Mouse (Mus musculus) thymus, adult 2 months (tissue): ENCODE data around the gene Larp6. TPM values are rescaled to one million over a fixed set of nuclear protein-coding genes. Genes with fewer than 3 reads are reported as not detected.
A peak's percentile ranks its signal among the peaks of the same experiment; 100 is the strongest.

Source experiments
- DNase-seq: peaks from one replicate; pipeline ENCODE4 v3.0.0; 2021
- H3K27ac ChIP-seq: fragments of 200-500 bp; 2 replicates; pipeline ENCODE4 v1.5.1; 2012; ENCODE audit warnings: low read length, control low read depth; ENCODE audit not compliant: control insufficient read depth, insufficient read depth
- H3K27me3 ChIP-seq: fragments of 200-500 bp; 2 replicates; pipeline ENCODE4 v1.6.1; 2012; ENCODE audit warnings: mild to moderate bottlenecking, low read length, moderate library complexity, mixed read lengths; ENCODE audit not compliant: control insufficient read depth, insufficient read depth
- H3K36me3 ChIP-seq: fragments of 200-500 bp; 2 replicates; pipeline ENCODE4 v1.6.1; 2012; ENCODE audit warnings: mild to moderate bottlenecking, low read length, moderate library complexity; ENCODE audit not compliant: control insufficient read depth, insufficient read depth
- H3K4me1 ChIP-seq: fragments of 200-500 bp; replicated peaks from 2 replicates; pipeline ENCODE4 v1.6.1; 2012; ENCODE audit warnings: low read length; ENCODE audit not compliant: control insufficient read depth, insufficient read depth
- H3K4me3 ChIP-seq: fragments of 200-500 bp; 2 replicates; pipeline ENCODE4 v1.5.1; 2012; ENCODE audit warnings: mild to moderate bottlenecking, low read length, control low read depth, moderate library complexity; ENCODE audit not compliant: control insufficient read depth, insufficient read depth
- CTCF ChIP-seq: fragments of 200-500 bp; IDR thresholded peaks from 2 replicates; pipeline ENCODE4 v1.5.1; 2012; ENCODE audit warnings: mild to moderate bottlenecking, control low read depth, low read length, moderate library complexity, borderline replicate concordance; ENCODE audit not compliant: control insufficient read depth, poor library complexity, insufficient read depth; ENCODE audit errors: extremely low read depth
- POLR2A ChIP-seq: fragments of 200-500 bp; IDR thresholded peaks from 2 replicates; pipeline ENCODE4 v1.6.1; 2012; ENCODE audit warnings: mild to moderate bottlenecking, low read length, control low read depth, moderate library complexity; ENCODE audit not compliant: control insufficient read depth, poor library complexity, insufficient read depth; ENCODE audit errors: extremely low read depth
- WGBS: fragments of 180-500 bp; shearing (Covaris S2); methylation state at CpG from one replicate; pipeline ENCODE4 v1.1.7; 2018; 5-methylcytosine and 5-hydroxymethylcytosine counted together
- polyA plus RNA-seq: library from polyadenylated mRNA; depleted of rRNA; stranded (reverse); fragments of >200 nt; gene quantifications from 2 replicates; pipeline ENCODE4 v1.2.3, GENCODE M21; 2012

Gene Larp6
- polyA plus RNA-seq, 1 experiment, result 1.4 TPM

- WGBS, result 34% methylated on average over 6 of the region's 6 CpGs
- Histone ChIP-seq H3K27ac (no peak overlapping the region), H3K27me3 (no peaks in the 10 kb centered on the region), H3K36me3 (no peaks in the 10 kb centered on the region), H3K4me1 (0 out of 2 replicates have a peak, but pooled peaks cover 2% of the 10 kb centered on the region), H3K4me3 (no peak overlapping the region)
- peak; percentile 74 for DNase-seq
- no peak for TF ChIP-seq POLR2A
- no peak for TF ChIP-seq CTCF
These were observed 43.5 kb downstream of the Larp6 start for GRCm38 (mm10) chr9:60756258-60756657.

- Histone ChIP-seq H3K27me3 (no peaks in the 10 kb centered on the region), H3K4me1 (0 out of 2 replicates have a peak, but pooled peaks cover 2% of the 10 kb centered on the region), H3K4me3 (no peak overlapping the region), H3K27ac (no peak overlapping the region), H3K36me3 (no peaks in the 10 kb centered on the region)
- TF ChIP-seq POLR2A (no peak), CTCF (no peak)
- no peak for DNase-seq
- 85% methylated on average over 15 of the region's 15 CpGs for WGBS
These were observed 44.3 kb downstream of the Larp6 start for GRCm38 (mm10) chr9:60756866-60757740.

GRCm38 (mm10) chr9:60757817-60758216 lies 45.0 kb downstream of the Larp6 start:
- no peak for DNase-seq
- no peak overlapping the region for H3K27ac ChIP-seq
- H3K4me1 ChIP-seq, result 0 out of 2 replicates have a peak, but pooled peaks cover 2% of the 10 kb centered on the region
- WGBS, result 54% methylated on average over 5 of the region's 5 CpGs
- no peaks in the 10 kb centered on the region for H3K36me3 ChIP-seq
- H3K27me3 ChIP-seq, result no peaks in the 10 kb centered on the region
- TF ChIP-seq POLR2A, result no peak
- TF ChIP-seq CTCF, result no peak
- no peak overlapping the region for H3K4me3 ChIP-seq

GRCm38 (mm10) chr9:60759436-60760007 lies 46.7 kb downstream of the Larp6 start:
- Histone ChIP-seq H3K4me3 (no peak overlapping the region), H3K27ac (no peak overlapping the region), H3K36me3 (no peaks in the 10 kb centered on the region), H3K27me3 (no peaks in the 10 kb centered on the region), H3K4me1 (0 out of 2 replicates have a peak, but pooled peaks cover 2% of the 10 kb centered on the region)
- TF ChIP-seq CTCF (no peak), POLR2A (no peak)
- no peak for DNase-seq
- WGBS, result 90% methylated on average over 10 of the region's 10 CpGs

- DNase-seq, result no peak
- Histone ChIP-seq H3K4me3 (no peak overlapping the region), H3K27me3 (no peaks in the 10 kb centered on the region), H3K4me1 (peaks cover 16% of the 10 kb centered on the region), H3K36me3 (no peaks in the 10 kb centered on the region), H3K27ac (no peak overlapping the region)
- TF ChIP-seq CTCF, result no peak
- no peak for TF ChIP-seq POLR2A
- WGBS, result 75% methylated on average over 2 of the region's 2 CpGs
These were observed 52.4 kb downstream of the Larp6 start for GRCm38 (mm10) chr9:60765181-60765580.

GRCm38 (mm10) chr9:60768393-60768792 lies 55.6 kb downstream of the Larp6 start:
- Histone ChIP-seq H3K4me1 (peaks cover 24% of the 10 kb centered on the region), H3K4me3 (no peak overlapping the region), H3K27me3 (no peaks in the 10 kb centered on the region), H3K27ac (no peak overlapping the region), H3K36me3 (no peaks in the 10 kb centered on the region)
- TF ChIP-seq CTCF, result no peak
- TF ChIP-seq POLR2A, result no peak
- no peak for DNase-seq
- 90% methylated on average over 9 of the region's 9 CpGs for WGBS
